Mouse (Mus musculus): ENCODE measurements at regions not wholly inside any gene's neighbourhood (a gene's known extent, or its start where the extent isn't known, plus 50 kb on each side); places are given as distances from the start of the nearest gene placed in this dataset.

DNA sequence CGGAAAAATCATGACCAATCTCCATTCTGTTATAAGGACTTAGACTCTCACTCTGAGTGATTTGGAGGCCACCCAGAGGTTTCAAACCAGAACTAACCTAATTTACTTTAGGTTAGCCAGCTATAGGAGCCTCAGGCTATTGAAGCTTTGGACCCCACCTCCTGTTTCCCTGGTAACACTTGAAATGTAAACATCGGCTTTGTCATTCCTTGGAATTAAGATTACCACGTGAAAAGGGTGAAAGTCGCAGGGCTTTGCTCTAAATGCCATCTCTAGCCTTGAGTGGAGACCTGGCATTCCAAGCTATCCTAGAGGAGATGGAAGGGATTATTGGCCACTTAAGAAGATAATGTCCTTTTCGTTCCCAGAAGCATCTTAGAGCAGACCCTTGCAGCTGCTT is 141.5 kb upstream of the Vps41 start:
- no peak for TF ChIP-seq POLR2A (IDR thresholded peaks at IDR 0.05; ENCODE audit: borderline replicate concordance, extremely low read depth, insufficient read depth, insufficient read length, poor library complexity, severe bottlenecking)
- no peak for TF ChIP-seq CTCF (IDR thresholded peaks at IDR 0.05; ENCODE audit: borderline replicate concordance, extremely low read depth, insufficient read depth, insufficient read length)
